Mouse (Mus musculus) skeletal muscle tissue, adult 2 months (tissue): ENCODE data around the gene Gm11027.
"Not testable (repeated sequence)": the region's sequence is repeated elsewhere in the genome, so short reads cannot be mapped to it uniquely, and the experiment has no call there.

Experiments used
- DNase-seq: peaks from one replicate; pipeline ENCODE4 v3.0.0-alpha.2; 2012; ENCODE audit warnings: low read depth, low spot score

The Gm11027 gene

DNA sequence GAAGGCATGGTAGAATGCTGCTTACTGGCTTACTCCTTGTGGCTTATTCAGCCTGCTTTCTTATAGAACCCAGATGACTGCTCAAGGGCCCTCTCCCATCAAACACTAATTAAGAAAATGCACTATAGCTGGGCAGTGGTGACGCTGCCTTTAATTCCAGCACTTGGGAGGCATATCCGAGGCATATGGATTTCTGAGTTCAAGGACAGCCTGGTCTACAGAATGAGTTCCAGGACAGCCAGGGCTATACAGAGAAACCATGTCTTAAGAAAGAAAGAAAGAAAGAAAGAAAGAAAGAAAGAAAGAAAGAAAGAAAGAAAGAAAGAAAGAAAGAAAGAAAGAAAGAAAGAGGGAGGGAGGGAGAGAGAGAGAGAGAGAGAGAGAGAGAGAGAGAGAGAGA, at the start of gene Gm11027:
TSS of gene Gm11027 (plus strand) at position 301 of the 400 bp plus-strand sequence.
- DNase-seq, result not testable (repeated sequence)

DNA sequence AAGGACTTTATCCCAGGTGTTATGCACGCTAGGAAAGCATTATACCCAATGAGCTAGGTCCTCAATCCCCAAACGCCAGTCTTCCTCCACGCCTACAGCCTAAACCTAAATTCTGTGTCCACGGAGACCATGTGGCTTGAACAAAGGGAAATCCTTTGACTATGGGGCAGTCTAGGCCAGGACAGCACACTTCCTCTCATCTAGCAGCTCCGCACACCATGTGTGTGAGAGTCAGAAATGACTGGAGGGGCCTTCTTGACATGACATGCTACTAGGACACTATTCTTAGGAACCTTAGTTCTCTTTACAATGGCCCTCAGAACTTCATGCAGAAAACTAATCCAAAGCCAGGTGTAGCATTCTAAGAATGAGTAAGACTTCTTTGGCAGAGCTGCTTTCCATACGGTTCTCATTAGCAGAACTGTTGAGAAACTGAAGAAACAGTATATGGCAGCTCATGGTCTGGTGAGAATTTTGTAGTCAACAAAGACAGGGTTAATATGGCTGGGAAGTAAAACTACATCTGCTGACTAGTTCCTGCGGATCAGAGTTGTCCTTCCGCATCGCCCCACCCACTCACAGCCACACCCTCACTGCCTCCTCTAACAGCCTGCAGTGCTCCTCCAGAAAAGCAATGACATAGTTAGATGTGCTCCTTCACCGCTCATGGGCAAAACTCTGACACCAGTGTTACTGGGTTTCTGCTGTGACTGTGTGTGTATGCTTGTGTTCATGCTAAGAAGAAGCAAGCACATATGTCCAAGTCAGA, 48.7 kb upstream of the Gm11027 start:
- DNase-seq, result no peak

GRCm38 (mm10) chr12:116229451-116229850, 45.7 kb upstream of the Gm11027 start:
- no peak for DNase-seq

DNA sequence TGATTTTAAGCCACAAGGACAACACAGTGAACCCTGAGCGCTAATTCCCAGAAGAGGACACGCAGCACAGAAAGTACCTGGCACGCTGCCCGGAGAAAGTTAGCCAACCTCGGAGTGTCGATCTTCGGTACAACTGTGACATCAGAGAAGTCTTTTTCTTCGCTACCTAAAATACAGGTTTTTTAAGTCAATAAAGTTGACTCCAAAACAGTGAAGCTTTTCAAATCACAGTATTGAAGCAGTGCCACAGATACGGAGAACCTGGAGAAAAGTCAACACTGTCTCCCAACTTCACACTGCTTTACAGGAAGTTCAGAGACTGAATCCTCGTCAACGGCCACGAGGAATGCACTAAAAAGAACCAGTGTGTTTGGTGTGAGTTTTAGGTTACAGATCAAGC, 43.6 kb upstream of the Gm11027 start:
- peak; percentile 92 for DNase-seq

GRCm38 (mm10) chr12:116232061-116232460, 43.1 kb upstream of the Gm11027 start:
- DNase-seq, result peak; percentile 43

- no peak for DNase-seq
Measured at GRCm38 (mm10) chr12:116235356-116235755, 39.8 kb upstream of the Gm11027 start.

- peak; percentile 35 for DNase-seq
Measured at GRCm38 (mm10) chr12:116236658-116237057, 38.5 kb upstream of the Gm11027 start.

GRCm38 (mm10) chr12:116238370-116238769, 36.8 kb upstream of the Gm11027 start:
- no peak for DNase-seq

- no peak for DNase-seq
Measured at GRCm38 (mm10) chr12:116238803-116239202, 36.4 kb upstream of the Gm11027 start.

- DNase-seq, result no peak
Measured at GRCm38 (mm10) chr12:116244601-116245000, 30.6 kb upstream of the Gm11027 start.

- DNase-seq, result no peak
Measured at GRCm38 (mm10) chr12:116254652-116255051, 20.5 kb upstream of the Gm11027 start.

- no peak for DNase-seq
Measured at GRCm38 (mm10) chr12:116255636-116256035, 19.6 kb upstream of the Gm11027 start.

DNA sequence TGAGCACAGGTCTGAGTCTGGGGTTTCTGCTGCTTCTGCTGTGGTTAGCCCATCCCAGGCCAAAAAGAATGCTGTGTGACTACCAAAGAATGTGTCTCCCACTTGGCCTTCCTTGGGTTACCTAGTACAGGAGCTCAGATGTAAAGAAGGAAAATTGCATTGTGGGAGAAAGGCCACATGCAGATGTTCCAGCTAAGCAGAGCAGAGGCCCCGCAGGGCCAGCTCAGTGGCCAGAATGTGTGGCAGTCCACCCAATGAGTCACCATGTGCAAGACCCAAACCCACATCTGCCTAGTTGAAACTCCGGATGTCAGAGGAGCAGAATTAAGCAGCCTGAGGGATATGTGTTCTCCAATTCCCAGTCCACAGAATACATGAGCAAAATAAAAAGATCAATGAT, 16.9 kb upstream of the Gm11027 start:
- DNase-seq, result no peak

- peak; percentile 81 for DNase-seq
Measured at GRCm38 (mm10) chr12:116262555-116263341, 12.4 kb upstream of the Gm11027 start, which contains the start of gene Wdr60. Wdr60 (minus strand) TSS chr12:116263022.

DNA sequence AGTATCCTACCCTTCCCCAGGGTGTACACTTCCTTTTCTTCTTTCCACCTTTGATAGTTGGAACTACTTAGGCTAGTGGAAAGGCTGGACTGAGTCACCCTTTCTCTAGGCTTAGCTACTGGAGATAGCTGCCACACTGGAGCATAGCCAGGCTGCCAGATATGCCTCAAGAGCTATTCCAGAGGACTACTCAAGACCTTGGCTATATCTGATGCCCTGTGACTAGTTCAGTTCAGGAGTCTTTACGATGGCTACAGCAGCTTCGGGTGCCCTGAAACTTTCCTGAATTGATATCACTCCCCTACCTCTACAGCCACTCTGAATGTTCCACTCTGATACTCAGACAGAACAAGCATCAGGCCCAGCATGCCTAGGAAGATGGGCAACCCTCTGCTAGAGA, 10.4 kb upstream of the Gm11027 start:
- DNase-seq, result no peak

GRCm38 (mm10) chr12:116265275-116265674, 9.9 kb upstream of the Gm11027 start:
- no peak for DNase-seq

DNA sequence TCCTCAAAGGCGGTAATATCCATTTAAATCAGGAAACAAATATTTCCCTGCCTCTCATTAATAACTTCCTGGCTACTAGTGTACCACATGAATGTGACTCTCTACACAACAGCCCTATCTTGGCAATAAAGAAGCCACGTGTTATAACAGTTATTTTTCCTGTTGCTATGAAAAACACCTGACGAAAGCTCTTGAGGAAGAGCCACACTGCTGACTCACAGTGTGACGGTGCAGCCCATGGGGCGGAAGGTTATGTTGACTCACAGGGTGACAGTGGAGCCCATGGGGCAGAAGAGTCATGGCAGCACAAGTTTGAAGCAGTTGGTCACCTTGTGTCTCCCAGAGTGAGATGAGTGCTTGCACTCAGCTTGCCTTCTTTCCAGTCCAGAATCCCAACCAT, 5.7 kb upstream of the Gm11027 start:
- DNase-seq, result peak; percentile 9

- DNase-seq, result no peak
Measured at GRCm38 (mm10) chr12:116270538-116270937, 4.6 kb upstream of the Gm11027 start.

DNA sequence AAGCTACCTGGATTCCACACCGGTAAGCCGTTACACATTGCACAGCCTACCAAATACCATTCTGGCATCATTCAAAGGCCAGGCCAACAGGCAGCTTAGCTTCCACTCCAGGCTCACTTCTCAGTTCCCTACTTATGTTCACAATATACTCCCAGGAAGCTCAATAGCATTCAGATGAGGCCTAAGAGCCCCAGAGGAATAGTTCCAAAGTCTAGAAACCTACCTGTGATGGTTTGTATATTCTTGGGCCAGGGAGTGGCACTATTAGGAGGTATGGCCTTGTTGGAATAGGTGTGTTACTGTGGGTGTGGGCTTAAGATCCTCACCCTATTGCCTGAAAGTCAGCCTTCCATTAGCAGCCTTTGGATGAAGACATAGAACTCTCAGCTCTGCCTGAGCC, 4.1 kb upstream of the Gm11027 start:
- no peak for DNase-seq

- no peak for DNase-seq
Measured at GRCm38 (mm10) chr12:116273733-116274132, 1.5 kb upstream of the Gm11027 start.

- DNase-seq, result no peak
Measured at GRCm38 (mm10) chr12:116275631-116276030, 445 bp downstream of the Gm11027 start.

GRCm38 (mm10) chr12:116276961-116277360, 1.8 kb downstream of the Gm11027 start:
- no peak for DNase-seq

DNA sequence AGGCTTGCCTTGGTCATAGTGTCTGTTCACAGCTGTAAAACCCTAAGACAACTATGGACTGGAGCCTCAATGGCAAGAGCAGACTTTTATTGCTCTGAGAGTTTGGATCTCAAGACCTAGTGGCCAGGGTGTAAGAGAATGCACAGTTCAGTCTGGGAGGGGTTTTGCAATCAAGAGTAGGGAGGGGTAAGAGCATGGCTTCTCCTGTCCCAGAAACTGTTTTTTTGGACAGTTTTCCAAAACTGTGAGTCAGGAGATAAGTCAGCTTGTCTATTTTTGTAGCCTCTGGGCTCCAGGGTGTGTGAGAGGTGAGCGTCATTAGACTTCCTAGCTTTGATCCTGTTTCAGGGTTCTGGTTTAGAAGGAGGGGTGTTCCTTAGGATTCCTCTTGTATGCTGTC, 3.4 kb downstream of the Gm11027 start:
- peak; percentile 37 for DNase-seq
